Mouse (Mus musculus): ENCODE measurements around the gene 9230112D13Rik. TPM values are rescaled to one million over a fixed set of nuclear protein-coding genes. Genes with fewer than 3 reads are reported as not detected.

9230112D13Rik gene
- not detected in 2 replicates for polyA plus RNA-seq (2015; fragmentation: Nextera tagmentation; extraction: Ambion mirVana)

- H3K4me1 ChIP-seq (ENCODE audit: control insufficient read depth, insufficient read depth, low read length): no peaks in the 10 kb centered on the region
- no peak within 1 kb of the TSS for H3K27ac ChIP-seq (ENCODE audit: low read length)
- ATAC-seq: no peak
- no peak within 1 kb of the TSS for H3K4me2 ChIP-seq (ENCODE audit: low read depth, low read length)
- H3K9ac ChIP-seq (ENCODE audit: low read depth, low read length): no peak within 1 kb of the TSS
- 68% methylated on average over 8 of the region's 8 CpGs for WGBS
- no peak within 1 kb of the TSS for H3K4me3 ChIP-seq (ENCODE audit: low read length)
- H3K36me3 ChIP-seq (ENCODE audit: control insufficient read depth, insufficient read depth, low read length): no peaks in the 10 kb centered on the region
- H3K9me3 ChIP-seq (ENCODE audit: control insufficient read depth, low read length): no peaks in the 10 kb centered on the region
- peaks cover under 1% of the 10 kb centered on the region; the same call in 1 of the 2 replicates for H3K27me3 ChIP-seq (replicated peaks; ENCODE audit: control insufficient read depth, insufficient read depth, low read length)
Measured at GRCm38 (mm10) chr14:34522701-34523100, at the start of gene 9230112D13Rik. Gene 9230112D13Rik (minus strand): TSS chr14:34522801.

GRCm38 (mm10) chr14:34571610-34572387 lies 49.2 kb upstream of the 9230112D13Rik start:
- Histone ChIP-seq H3K27me3 (replicated peaks; ENCODE audit: control insufficient read depth, insufficient read depth, low read length) (no peaks in the 10 kb centered on the region), H3K27ac (ENCODE audit: low read length) (no peak overlapping the region), H3K9ac (ENCODE audit: low read depth, low read length) (no peak overlapping the region), H3K9me3 (ENCODE audit: control insufficient read depth, low read length) (no peaks in the 10 kb centered on the region), H3K4me3 (ENCODE audit: low read length) (no peak overlapping the region), H3K36me3 (ENCODE audit: control insufficient read depth, insufficient read depth, low read length) (no peaks in the 10 kb centered on the region), H3K4me2 (ENCODE audit: low read depth, low read length) (no peak overlapping the region), H3K4me1 (ENCODE audit: control insufficient read depth, insufficient read depth, low read length) (peaks cover 22% of the 10 kb centered on the region)
- 89% methylated on average over 17 of the region's 17 CpGs for WGBS
- ATAC-seq: no peak

GRCm38 (mm10) chr14:34570903-34571302 lies 48.3 kb upstream of the 9230112D13Rik start:
- peaks cover 26% of the 10 kb centered on the region for H3K4me1 ChIP-seq (ENCODE audit: control insufficient read depth, insufficient read depth, low read length)
- H3K9me3 ChIP-seq (ENCODE audit: control insufficient read depth, low read length): no peaks in the 10 kb centered on the region
- no peak overlapping the region for H3K27ac ChIP-seq (ENCODE audit: low read length)
- no peak for ATAC-seq
- no peak overlapping the region for H3K4me2 ChIP-seq (ENCODE audit: low read depth, low read length)
- H3K36me3 ChIP-seq (ENCODE audit: control insufficient read depth, insufficient read depth, low read length): no peaks in the 10 kb centered on the region
- H3K27me3 ChIP-seq (replicated peaks; ENCODE audit: control insufficient read depth, insufficient read depth, low read length): no peaks in the 10 kb centered on the region
- H3K4me3 ChIP-seq (ENCODE audit: low read length): no peak overlapping the region
- no peak overlapping the region for H3K9ac ChIP-seq (ENCODE audit: low read depth, low read length)
- WGBS: 84% methylated on average over 4 of the region's 4 CpGs

GRCm38 (mm10) chr14:34570294-34570693 lies 47.7 kb upstream of the 9230112D13Rik start:
- ATAC-seq: peak; percentile 47
- Histone ChIP-seq H3K4me1 (ENCODE audit: control insufficient read depth, insufficient read depth, low read length) (peaks cover 26% of the 10 kb centered on the region), H3K27me3 (replicated peaks; ENCODE audit: control insufficient read depth, insufficient read depth, low read length) (no peaks in the 10 kb centered on the region), H3K36me3 (ENCODE audit: control insufficient read depth, insufficient read depth, low read length) (no peaks in the 10 kb centered on the region), H3K9ac (ENCODE audit: low read depth, low read length) (no peak overlapping the region), H3K27ac (ENCODE audit: low read length) (no peak overlapping the region), H3K4me2 (ENCODE audit: low read depth, low read length) (peak overlapping the region; percentile 63), H3K4me3 (ENCODE audit: low read length) (peak overlapping the region; percentile 38), H3K9me3 (ENCODE audit: control insufficient read depth, low read length) (no peaks in the 10 kb centered on the region)
- WGBS: 0% methylated on average over 6 of the region's 6 CpGs

GRCm38 (mm10) chr14:34569534-34570194 lies 47.1 kb upstream of the 9230112D13Rik start:
- no peaks in the 10 kb centered on the region for H3K9me3 ChIP-seq (ENCODE audit: control insufficient read depth, low read length)
- H3K4me1 ChIP-seq (ENCODE audit: control insufficient read depth, insufficient read depth, low read length): peaks cover 26% of the 10 kb centered on the region
- no peaks in the 10 kb centered on the region for H3K36me3 ChIP-seq (ENCODE audit: control insufficient read depth, insufficient read depth, low read length)
- H3K4me2 ChIP-seq (ENCODE audit: low read depth, low read length): peak overlapping the region; percentile 63
- peak overlapping the region; percentile 46 for H3K9ac ChIP-seq (ENCODE audit: low read depth, low read length)
- no peaks in the 10 kb centered on the region for H3K27me3 ChIP-seq (replicated peaks; ENCODE audit: control insufficient read depth, insufficient read depth, low read length)
- 29% methylated on average over 27 of the region's 27 CpGs for WGBS
- H3K27ac ChIP-seq (ENCODE audit: low read length): no peak overlapping the region
- H3K4me3 ChIP-seq (ENCODE audit: low read length): peak overlapping the region; percentile 38
- no peak for ATAC-seq

GRCm38 (mm10) chr14:34568626-34569025 lies 46.0 kb upstream of the 9230112D13Rik start:
- H3K9ac ChIP-seq (ENCODE audit: low read depth, low read length): no peak overlapping the region
- H3K4me2 ChIP-seq (ENCODE audit: low read depth, low read length): no peak overlapping the region
- no peaks in the 10 kb centered on the region for H3K27me3 ChIP-seq (replicated peaks; ENCODE audit: control insufficient read depth, insufficient read depth, low read length)
- 79% methylated on average over 4 of the region's 4 CpGs for WGBS
- no peaks in the 10 kb centered on the region for H3K9me3 ChIP-seq (ENCODE audit: control insufficient read depth, low read length)
- no peak overlapping the region for H3K4me3 ChIP-seq (ENCODE audit: low read length)
- no peak overlapping the region for H3K27ac ChIP-seq (ENCODE audit: low read length)
- no peak for ATAC-seq
- no peaks in the 10 kb centered on the region for H3K36me3 ChIP-seq (ENCODE audit: control insufficient read depth, insufficient read depth, low read length)
- H3K4me1 ChIP-seq (ENCODE audit: control insufficient read depth, insufficient read depth, low read length): peaks cover 18% of the 10 kb centered on the region

- Histone ChIP-seq H3K4me2 (ENCODE audit: low read depth, low read length) (no peak overlapping the region), H3K9ac (ENCODE audit: low read depth, low read length) (no peak overlapping the region), H3K27me3 (replicated peaks; ENCODE audit: control insufficient read depth, insufficient read depth, low read length) (no peaks in the 10 kb centered on the region), H3K27ac (ENCODE audit: low read length) (no peak overlapping the region), H3K36me3 (ENCODE audit: control insufficient read depth, insufficient read depth, low read length) (no peaks in the 10 kb centered on the region), H3K4me3 (ENCODE audit: low read length) (no peak overlapping the region), H3K4me1 (ENCODE audit: control insufficient read depth, insufficient read depth, low read length) (peaks cover 12% of the 10 kb centered on the region), H3K9me3 (ENCODE audit: control insufficient read depth, low read length) (no peaks in the 10 kb centered on the region)
- WGBS: 62% methylated on average over 5 of the region's 5 CpGs
- no peak for ATAC-seq
Measured at GRCm38 (mm10) chr14:34567697-34568096, 45.1 kb upstream of the 9230112D13Rik start.

GRCm38 (mm10) chr14:34566530-34566929 lies 43.9 kb upstream of the 9230112D13Rik start:
- Histone ChIP-seq H3K27me3 (replicated peaks; ENCODE audit: control insufficient read depth, insufficient read depth, low read length) (no peaks in the 10 kb centered on the region), H3K4me2 (ENCODE audit: low read depth, low read length) (no peak overlapping the region), H3K36me3 (ENCODE audit: control insufficient read depth, insufficient read depth, low read length) (no peaks in the 10 kb centered on the region), H3K4me1 (ENCODE audit: control insufficient read depth, insufficient read depth, low read length) (peaks cover 12% of the 10 kb centered on the region), H3K9ac (ENCODE audit: low read depth, low read length) (no peak overlapping the region), H3K4me3 (ENCODE audit: low read length) (no peak overlapping the region), H3K27ac (ENCODE audit: low read length) (no peak overlapping the region), H3K9me3 (ENCODE audit: control insufficient read depth, low read length) (no peaks in the 10 kb centered on the region)
- no peak for ATAC-seq
- 88% methylated on average over 7 of the region's 7 CpGs for WGBS

- Histone ChIP-seq H3K9ac (ENCODE audit: low read depth, low read length) (no peak overlapping the region), H3K4me2 (ENCODE audit: low read depth, low read length) (no peak overlapping the region), H3K36me3 (ENCODE audit: control insufficient read depth, insufficient read depth, low read length) (no peaks in the 10 kb centered on the region), H3K9me3 (ENCODE audit: control insufficient read depth, low read length) (no peaks in the 10 kb centered on the region), H3K4me3 (ENCODE audit: low read length) (no peak overlapping the region), H3K4me1 (ENCODE audit: control insufficient read depth, insufficient read depth, low read length) (peaks cover 12% of the 10 kb centered on the region), H3K27me3 (replicated peaks; ENCODE audit: control insufficient read depth, insufficient read depth, low read length) (no peaks in the 10 kb centered on the region), H3K27ac (ENCODE audit: low read length) (peak overlapping the region; percentile 42; the same call in 1 of the 2 replicates)
- 48% methylated on average over 17 of the region's 17 CpGs for WGBS
- ATAC-seq: peak; percentile 59
Measured at GRCm38 (mm10) chr14:34565711-34566110, 43.1 kb upstream of the 9230112D13Rik start.
